Mouse (Mus musculus): Measurements from ENCODE around the gene Prkcq.

GRCm38 (mm10) chr2:11245926-11246325 is 74.0 kb downstream of the Prkcq start:
- no peak for TF ChIP-seq CTCF (IDR thresholded peaks at IDR 0.05; ENCODE audit: low read depth, low read length)
- no peak for TF ChIP-seq POLR2A (IDR thresholded peaks at IDR 0.05; ENCODE audit: borderline replicate concordance, low read depth, low read length)
